Mouse (Mus musculus): ENCODE results near the gene Rps19bp1. TPM values are rescaled to one million over a fixed set of nuclear protein-coding genes. Genes with fewer than 3 reads are reported as not detected.
A peak's percentile ranks its signal among the peaks of the same experiment; 100 is the strongest.

Rps19bp1 gene
- total RNA-seq (2021): 34.7 and 35.1 TPM in 2 replicates
- long read RNA-seq, experiment 1, transcript Rps19bp1-201 (4 exons, 838 nt): major isoform, 53 of 58 reads
- long read RNA-seq, experiment 1, partial matches to known transcripts: 2 of 58 reads
- long read RNA-seq, experiment 1, other reads (novel, unspliced or antisense): 2 of 58 reads
- long read RNA-seq, experiment 2, transcript Rps19bp1-201 (4 exons, 838 nt): major isoform, 51 of 54 reads
- long read RNA-seq, experiment 2, partial matches to known transcripts: 2 of 54 reads
- long read RNA-seq, experiment 2, other reads (novel, unspliced or antisense): 1 of 54 reads

- DNase-seq: peak; percentile 93
Measured at GRCm38 (mm10) chr15:80263610-80264575, at the start of gene Rps19bp1. Gene Rps19bp1 (minus strand): TSS chr15:80264315.

GRCm38 (mm10) chr15:80306146-80306545 lies 42.0 kb upstream of the Rps19bp1 start:
- DNase-seq: no peak

GRCm38 (mm10) chr15:80304188-80304587 lies 40.1 kb upstream of the Rps19bp1 start:
- DNase-seq: no peak

- no peak for DNase-seq
Measured at GRCm38 (mm10) chr15:80303779-80304178, 39.7 kb upstream of the Rps19bp1 start.

GRCm38 (mm10) chr15:80297146-80297545 lies 33.0 kb upstream of the Rps19bp1 start:
- no peak for DNase-seq

- DNase-seq: peak; percentile 90
Measured at GRCm38 (mm10) chr15:80289436-80289835, 25.3 kb upstream of the Rps19bp1 start.

GRCm38 (mm10) chr15:80288036-80288435 lies 23.9 kb upstream of the Rps19bp1 start:
- DNase-seq: peak; percentile 21

GRCm38 (mm10) chr15:80286851-80287415 lies 22.8 kb upstream of the Rps19bp1 start, which contains the start of gene Cacna1i:
Gene Cacna1i (plus strand): TSS chr15:80287238.
- DNase-seq: peak; percentile 38

- peak; percentile 53 for DNase-seq
Measured at GRCm38 (mm10) chr15:80280646-80281045, 16.5 kb upstream of the Rps19bp1 start.

- DNase-seq: no peak
Measured at GRCm38 (mm10) chr15:80279053-80279452, 14.9 kb upstream of the Rps19bp1 start.

GRCm38 (mm10) chr15:80278121-80278759 lies 14.1 kb upstream of the Rps19bp1 start:
- DNase-seq: no peak

GRCm38 (mm10) chr15:80277625-80278024 lies 13.5 kb upstream of the Rps19bp1 start:
- peak; percentile 86 for DNase-seq

- no peak for DNase-seq
Measured at GRCm38 (mm10) chr15:80277107-80277506, 13.0 kb upstream of the Rps19bp1 start.

- DNase-seq: no peak
Measured at GRCm38 (mm10) chr15:80271858-80272396, 7.8 kb upstream of the Rps19bp1 start.

- peak; percentile 85 for DNase-seq
Measured at GRCm38 (mm10) chr15:80266281-80266680, 2.2 kb upstream of the Rps19bp1 start.

GRCm38 (mm10) chr15:80261100-80261499 lies 3.0 kb downstream of the Rps19bp1 start:
- DNase-seq: no peak

GRCm38 (mm10) chr15:80260677-80261076 lies 3.4 kb downstream of the Rps19bp1 start:
- peak; percentile 90 for DNase-seq

- peak; percentile 10 for DNase-seq
Measured at GRCm38 (mm10) chr15:80259406-80260045, 4.6 kb downstream of the Rps19bp1 start.

GRCm38 (mm10) chr15:80258240-80259170 lies 5.6 kb downstream of the Rps19bp1 start:
- peak; percentile 50 for DNase-seq

GRCm38 (mm10) chr15:80257602-80258239 lies 6.4 kb downstream of the Rps19bp1 start:
- peak; percentile 33 for DNase-seq

All from adrenal gland, postnatal 14 days (tissue).